Mouse (Mus musculus) brain, embryonic 14.5 days (tissue): ENCODE measurements around the gene Dcaf11.

ENCODE experiments used
- CTCF ChIP-seq: fragments of 200-500 bp; IDR thresholded peaks from 2 replicates; pipeline ENCODE4 v1.5.1; 2012; ENCODE audit warnings: inconsistent platforms, mild to moderate bottlenecking, moderate library complexity, borderline replicate concordance; ENCODE audit not compliant: insufficient read depth, insufficient read length; ENCODE audit errors: extremely low read depth
- POLR2A ChIP-seq: fragments of 200-500 bp; IDR thresholded peaks from 2 replicates; pipeline ENCODE4 v1.6.1; 2012; ENCODE audit warnings: mild to moderate bottlenecking, inconsistent platforms, borderline replicate concordance; ENCODE audit not compliant: poor library complexity, insufficient read depth, insufficient read length, severe bottlenecking; ENCODE audit errors: extremely low read depth

GRCm38 (mm10) chr14:55618486-55619195 lies 58.8 kb downstream of the Dcaf11 start:
- no peak for TF ChIP-seq POLR2A
- TF ChIP-seq CTCF = no peak
